Mouse (Mus musculus) stomach, embryonic 14.5 days (tissue): ENCODE results near the gene Atp2b2. TPM values are rescaled to one million over a fixed set of nuclear protein-coding genes. Genes with fewer than 3 reads are reported as not detected.
A peak's percentile ranks its signal among the peaks of the same experiment; 100 is the strongest.

ENCODE experiments used
- ATAC-seq: fragments of 200-750 bp; cut with Nextera tagmentation; 2 replicates; pipeline ENCODE4 v1.8.0; 2017; ENCODE audit warnings: low read depth, moderate TSS enrichment; ENCODE audit not compliant: insufficient number of reproducible peaks, insufficient read depth, low FRiP score
- H3K27ac ChIP-seq: fragments of 300-500 bp; sonication (generic); 2 replicates; pipeline ENCODE4 v1.5.1; 2014; ENCODE audit warnings: mild to moderate bottlenecking, low read length, moderate library complexity, mixed read lengths
- H3K27me3 ChIP-seq: fragments of 300-500 bp; sonication (generic); 2 replicates; pipeline ENCODE4 v1.6.1; 2014; ENCODE audit warnings: low read length, control low read depth, mixed read lengths; ENCODE audit not compliant: control insufficient read depth, insufficient read depth
- H3K36me3 ChIP-seq: fragments of 300-500 bp; sonication (generic); 2 replicates; pipeline ENCODE4 v1.6.1; 2014; ENCODE audit warnings: mild to moderate bottlenecking, control low read depth, low read length, moderate library complexity, mixed read lengths; ENCODE audit not compliant: control insufficient read depth, insufficient read depth
- H3K4me1 ChIP-seq: fragments of 300-500 bp; sonication (generic); 2 replicates; pipeline ENCODE4 v1.6.1; 2014; ENCODE audit warnings: low read length, control low read depth, mixed read lengths; ENCODE audit not compliant: control insufficient read depth, insufficient read depth
- H3K4me2 ChIP-seq: fragments of 300-500 bp; sonication (generic); replicated peaks from 2 replicates; pipeline ENCODE4 v1.6.1; 2014; ENCODE audit warnings: low read depth, low read length, control low read depth
- H3K4me3 ChIP-seq: fragments of 300-500 bp; sonication (generic); 2 replicates; pipeline ENCODE4 v1.5.1; 2014; ENCODE audit warnings: low read depth, low read length, control low read depth
- H3K9ac ChIP-seq: fragments of 300-500 bp; sonication (generic); replicated peaks from 2 replicates; pipeline ENCODE4 v1.6.1; 2014; ENCODE audit warnings: low read depth, mild to moderate bottlenecking, control low read depth, low read length, moderate library complexity, mixed read lengths
- H3K9me3 ChIP-seq: fragments of 300-500 bp; sonication (generic); 2 replicates; pipeline ENCODE4 v1.6.1; 2016; ENCODE audit warnings: low read depth, low read length, control low read depth; ENCODE audit not compliant: control insufficient read depth
- WGBS: fragments of 180-500 bp; shearing (Covaris S2); extraction: QIAGEN DNeasy Blood & Tissue Kit; methylation state at CpG from one replicate; pipeline ENCODE4 v1.1.7; 2014; 5-methylcytosine and 5-hydroxymethylcytosine counted together
- polyA plus RNA-seq: library from polyadenylated mRNA; unstranded; fragments of >200 nt; fragmentation: Nextera tagmentation; extraction: Ambion mirVana; gene quantifications from 2 replicates; pipeline ENCODE4 v1.2.1, GENCODE M21; 2014

Atp2b2 gene
- polyA plus RNA-seq, 1 experiment from 2014 or later = 2.4 TPM

- no peaks in the 10 kb centered on the region for H3K4me1 ChIP-seq
- H3K36me3 ChIP-seq = no peaks in the 10 kb centered on the region
- no peak overlapping the region for H3K4me3 ChIP-seq
- WGBS = 98% methylated on average over 2 of the region's 2 CpGs
- no peak overlapping the region for H3K27ac ChIP-seq
- H3K9ac ChIP-seq = no peak overlapping the region
- H3K4me2 ChIP-seq = no peak overlapping the region
- no peaks in the 10 kb centered on the region for H3K27me3 ChIP-seq
- H3K9me3 ChIP-seq = no peaks in the 10 kb centered on the region
- ATAC-seq = no peak
Observed at GRCm38 (mm10) chr6:114063100-114063499, 20.7 kb upstream of the Atp2b2 start.

- Histone ChIP-seq H3K9me3 (no peaks in the 10 kb centered on the region), H3K27ac (no peak overlapping the region), H3K4me1 (no peaks in the 10 kb centered on the region), H3K4me2 (no peak overlapping the region), H3K36me3 (no peaks in the 10 kb centered on the region), H3K4me3 (no peak overlapping the region), H3K27me3 (no peaks in the 10 kb centered on the region), H3K9ac (no peak overlapping the region)
- ATAC-seq = no peak
Observed at GRCm38 (mm10) chr6:114062688-114063087, 20.3 kb upstream of the Atp2b2 start.

DNA sequence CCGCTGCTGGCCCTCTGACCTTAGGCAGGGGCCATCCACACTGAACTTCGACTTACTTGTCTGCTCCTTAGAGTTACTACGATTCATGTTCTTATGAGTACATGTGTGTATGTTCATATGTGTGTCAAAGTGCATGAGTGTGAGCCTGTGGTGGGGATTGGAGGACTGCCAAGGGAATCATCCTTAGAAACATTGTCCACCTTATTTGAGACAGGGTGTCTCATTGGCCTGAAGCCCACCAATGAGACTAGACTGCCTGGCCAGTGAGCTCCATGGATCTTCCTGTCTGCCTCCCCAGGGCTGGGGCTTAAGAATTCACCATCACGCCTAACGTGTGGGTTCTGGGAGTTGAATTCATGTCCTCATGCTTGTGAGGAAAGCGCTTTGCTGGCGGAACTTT, 16.8 kb upstream of the Atp2b2 start:
- ATAC-seq = no peak
- Histone ChIP-seq H3K9me3 (no peaks in the 10 kb centered on the region), H3K4me1 (no peaks in the 10 kb centered on the region), H3K27me3 (no peaks in the 10 kb centered on the region), H3K36me3 (no peaks in the 10 kb centered on the region), H3K9ac (no peak overlapping the region), H3K27ac (no peak overlapping the region), H3K4me2 (no peak overlapping the region), H3K4me3 (no peak overlapping the region)
- WGBS = 75% methylated on average over 7 of the region's 7 CpGs

GRCm38 (mm10) chr6:114058030-114058808, 15.8 kb upstream of the Atp2b2 start:
- no peaks in the 10 kb centered on the region for H3K4me1 ChIP-seq
- no peaks in the 10 kb centered on the region for H3K36me3 ChIP-seq
- H3K4me3 ChIP-seq = no peak overlapping the region
- ATAC-seq = no peak
- no peaks in the 10 kb centered on the region for H3K27me3 ChIP-seq
- no peaks in the 10 kb centered on the region for H3K9me3 ChIP-seq
- H3K4me2 ChIP-seq = no peak overlapping the region
- no peak overlapping the region for H3K9ac ChIP-seq
- H3K27ac ChIP-seq = no peak overlapping the region
- 61% methylated on average over 15 of the region's 15 CpGs for WGBS

DNA sequence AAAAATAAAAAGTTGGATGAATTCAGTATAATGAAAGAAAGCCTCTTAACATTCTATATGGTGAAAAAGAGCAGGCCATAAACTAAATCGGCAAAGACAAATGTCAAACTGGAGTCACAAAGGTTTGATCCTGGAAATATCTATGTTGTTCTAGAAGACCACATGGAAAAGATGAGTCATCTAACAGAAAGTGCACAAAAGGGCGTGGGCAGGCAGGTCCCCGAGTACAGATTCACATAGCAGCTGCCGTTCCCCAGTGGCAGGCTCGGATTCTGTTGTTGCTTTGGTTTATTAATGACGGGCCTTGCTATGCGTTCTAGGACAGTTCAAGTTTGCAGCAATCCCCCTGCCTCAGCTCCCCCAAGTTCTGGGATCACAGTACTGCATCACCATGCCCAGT, 12.9 kb upstream of the Atp2b2 start:
- Histone ChIP-seq H3K36me3 (no peaks in the 10 kb centered on the region), H3K9ac (no peak overlapping the region), H3K27me3 (no peaks in the 10 kb centered on the region), H3K4me2 (no peak overlapping the region), H3K4me3 (no peak overlapping the region), H3K27ac (no peak overlapping the region), H3K4me1 (no peaks in the 10 kb centered on the region), H3K9me3 (no peaks in the 10 kb centered on the region)
- WGBS = 84% methylated on average over 7 of the region's 7 CpGs
- no peak for ATAC-seq

GRCm38 (mm10) chr6:114044962-114045361, 2.5 kb upstream of the Atp2b2 start:
- Histone ChIP-seq H3K27me3 (peaks cover 33% of the 10 kb centered on the region), H3K4me2 (no peak overlapping the region), H3K4me1 (no peaks in the 10 kb centered on the region), H3K9me3 (no peaks in the 10 kb centered on the region), H3K4me3 (no peak overlapping the region), H3K9ac (no peak overlapping the region), H3K27ac (no peak overlapping the region), H3K36me3 (no peaks in the 10 kb centered on the region)
- 84% methylated on average over 8 of the region's 8 CpGs for WGBS
- no peak for ATAC-seq

GRCm38 (mm10) chr6:114042836-114043235, 423 bp upstream of the Atp2b2 start:
- H3K4me2 ChIP-seq = no peak overlapping the region
- no peak overlapping the region for H3K27ac ChIP-seq
- no peak overlapping the region for H3K9ac ChIP-seq
- no peak for ATAC-seq
- H3K36me3 ChIP-seq = no peaks in the 10 kb centered on the region
- H3K4me3 ChIP-seq = no peak overlapping the region
- H3K4me1 ChIP-seq = no peaks in the 10 kb centered on the region
- 79% methylated on average over 7 of the region's 7 CpGs for WGBS
- H3K9me3 ChIP-seq = no peaks in the 10 kb centered on the region
- peaks cover 40% of the 10 kb centered on the region for H3K27me3 ChIP-seq

DNA sequence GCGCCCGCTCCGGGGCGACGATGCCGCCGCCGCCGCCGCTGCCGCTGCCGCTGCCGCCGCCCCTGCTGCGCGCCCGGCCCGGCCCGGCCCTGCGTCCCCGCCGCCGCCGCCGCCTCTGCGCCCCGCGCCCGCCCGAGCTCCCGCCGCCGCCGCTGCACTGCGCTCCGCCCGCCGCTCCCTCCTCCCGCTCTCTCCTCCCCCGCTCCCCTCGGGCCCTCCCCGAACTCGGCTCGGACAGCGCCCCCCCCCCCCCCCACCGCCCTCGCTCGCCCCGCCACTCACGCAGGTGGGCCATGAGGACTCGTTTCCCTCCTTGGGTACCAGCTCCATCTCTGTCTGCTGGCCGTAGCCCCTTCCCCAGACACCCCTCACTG, 515 bp downstream of the Atp2b2 start:
- Histone ChIP-seq H3K4me3 (peak overlapping the region; percentile 33), H3K9ac (no peak overlapping the region), H3K27me3 (peaks cover 40% of the 10 kb centered on the region), H3K4me1 (no peaks in the 10 kb centered on the region), H3K27ac (no peak overlapping the region), H3K4me2 (peak overlapping the region; percentile 67), H3K36me3 (no peaks in the 10 kb centered on the region), H3K9me3 (no peaks in the 10 kb centered on the region)
- WGBS = 3% methylated on average over 8 of the region's 52 CpGs
- ATAC-seq = no peak
